Mouse (Mus musculus) kidney, postnatal 14 days (tissue): ENCODE results near the gene Stk10.
A peak's percentile ranks its signal among the peaks of the same experiment; 100 is the strongest.

Source experiments
- DNase-seq: peaks from one replicate; pipeline ENCODE4 v3.0.0; 2022; ENCODE audit warnings: mixed read lengths

Gene Stk10

DNA sequence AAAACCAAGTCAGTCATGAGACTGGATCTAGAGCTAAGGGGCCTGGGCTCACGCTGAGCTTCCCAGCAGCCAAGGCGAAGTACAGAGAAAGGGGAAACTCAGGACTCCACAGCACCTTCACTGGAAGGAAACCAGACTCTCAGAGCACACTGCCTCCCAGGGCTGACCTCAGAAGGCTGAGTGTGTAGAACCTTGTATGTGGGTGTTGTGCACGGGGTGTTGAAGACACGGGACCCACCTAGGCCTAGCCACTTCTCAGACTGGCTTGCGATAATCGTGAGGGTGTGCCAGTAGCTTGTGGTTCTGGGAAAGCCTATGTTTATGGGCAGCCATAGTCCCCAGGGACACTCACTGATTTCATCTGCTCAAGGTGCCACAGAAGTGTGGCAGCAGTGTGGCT is 38.0 kb downstream of the Stk10 start:
- DNase-seq = no peak

DNA sequence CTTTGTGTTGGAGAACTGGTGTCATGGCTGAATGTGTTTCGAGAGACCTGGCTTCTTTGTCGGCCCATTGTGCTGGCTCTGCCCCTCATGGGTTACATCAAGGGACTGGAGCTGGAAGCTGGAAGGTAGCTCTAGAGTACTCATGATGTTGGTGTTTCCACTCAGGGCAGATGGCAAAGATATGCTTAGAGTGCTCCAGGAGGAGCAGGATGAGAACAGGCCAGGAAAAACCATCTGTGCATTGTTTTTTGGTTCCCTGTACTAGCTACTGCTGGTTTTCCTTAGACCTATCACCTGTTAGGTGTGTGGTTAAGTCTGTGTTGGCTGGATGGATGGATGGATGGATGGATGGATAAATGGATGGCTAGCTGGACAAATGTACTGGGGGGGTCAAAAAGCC is 40.6 kb downstream of the Stk10 start:
- DNase-seq = no peak

DNA sequence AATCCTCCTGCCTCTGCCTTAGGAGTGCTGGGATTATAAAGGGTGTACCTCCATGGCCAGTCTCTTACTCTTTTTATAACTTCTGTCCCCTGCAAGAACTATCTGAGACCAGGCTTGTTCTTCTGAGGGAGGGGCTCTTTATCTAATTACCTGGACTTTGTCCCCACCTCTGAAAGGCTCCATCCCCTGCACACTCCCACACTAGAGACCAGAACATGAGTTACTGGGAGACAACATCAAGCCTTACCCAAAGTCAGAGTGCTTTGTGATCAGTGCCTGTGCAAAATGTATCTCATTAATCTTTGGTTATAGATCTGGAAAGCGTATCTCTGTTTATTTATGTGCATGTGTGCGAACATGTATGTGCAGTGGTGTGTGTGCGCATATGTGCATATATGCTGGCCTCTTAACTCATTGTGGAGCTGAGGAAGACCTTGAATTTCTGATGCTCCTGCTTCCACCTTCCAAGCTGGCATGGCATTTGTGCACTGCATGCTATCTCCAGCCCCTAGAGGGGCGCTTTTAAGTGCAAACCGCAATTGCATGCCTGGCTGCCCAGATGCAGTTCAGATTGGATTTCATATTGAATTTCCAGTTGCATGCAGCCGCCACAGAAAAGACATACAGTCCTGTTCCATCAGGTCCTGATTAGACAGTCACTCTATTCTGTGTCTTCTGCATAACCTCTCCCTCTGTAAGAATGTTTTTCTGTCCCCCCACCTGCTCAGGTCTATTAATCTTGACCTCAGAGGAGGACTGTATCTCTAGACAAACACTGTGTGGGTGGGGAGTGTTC is 43.1 kb downstream of the Stk10 start:
- no peak for DNase-seq

DNA sequence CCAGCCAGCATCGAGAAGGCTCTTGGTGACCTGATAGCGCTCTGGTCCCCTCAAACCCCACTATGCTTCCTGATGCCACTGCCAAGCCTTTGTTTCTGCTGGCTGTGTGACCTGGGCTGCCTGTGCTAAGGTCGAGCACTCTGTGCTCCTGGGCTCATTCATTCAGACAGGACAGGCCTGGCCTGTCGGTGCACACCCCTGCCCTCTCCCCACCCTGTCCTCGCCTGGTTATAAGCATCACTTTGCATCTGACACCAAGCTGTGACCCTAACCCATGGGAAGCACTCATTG is 43.6 kb downstream of the Stk10 start:
- DNase-seq = no peak

DNA sequence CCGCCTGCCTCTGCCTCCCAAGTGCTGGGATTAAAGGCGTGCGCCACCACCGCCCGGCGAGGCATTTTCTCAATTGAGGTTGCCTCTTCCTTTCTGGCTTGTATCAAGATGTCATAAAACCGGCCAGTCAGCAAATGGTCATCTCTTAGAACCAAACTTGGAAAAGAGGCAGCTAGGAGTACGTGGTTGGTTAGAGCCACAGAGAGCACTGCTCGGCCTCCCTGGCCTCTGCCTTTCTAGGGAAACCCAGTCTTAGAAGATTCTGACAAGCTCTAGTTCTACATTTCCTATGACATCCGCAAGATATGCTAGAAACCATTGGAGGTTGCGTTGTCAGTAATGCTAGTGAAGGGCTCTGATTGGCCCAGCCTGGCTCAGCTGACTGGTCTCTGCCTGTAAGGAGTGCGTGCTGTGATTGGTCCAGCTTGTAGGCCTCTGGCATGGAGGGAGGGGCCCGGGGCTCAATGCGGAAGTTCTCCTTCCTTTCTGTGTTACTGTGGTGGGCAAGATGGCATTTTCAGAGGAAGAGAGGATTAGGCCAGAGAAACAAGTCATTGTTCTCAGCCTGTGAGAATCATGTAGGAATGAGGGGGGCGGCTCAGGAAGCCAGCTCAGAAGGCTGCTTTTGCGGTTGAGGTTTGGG is 47.3 kb downstream of the Stk10 start:
- peak; percentile 41 for DNase-seq

DNA sequence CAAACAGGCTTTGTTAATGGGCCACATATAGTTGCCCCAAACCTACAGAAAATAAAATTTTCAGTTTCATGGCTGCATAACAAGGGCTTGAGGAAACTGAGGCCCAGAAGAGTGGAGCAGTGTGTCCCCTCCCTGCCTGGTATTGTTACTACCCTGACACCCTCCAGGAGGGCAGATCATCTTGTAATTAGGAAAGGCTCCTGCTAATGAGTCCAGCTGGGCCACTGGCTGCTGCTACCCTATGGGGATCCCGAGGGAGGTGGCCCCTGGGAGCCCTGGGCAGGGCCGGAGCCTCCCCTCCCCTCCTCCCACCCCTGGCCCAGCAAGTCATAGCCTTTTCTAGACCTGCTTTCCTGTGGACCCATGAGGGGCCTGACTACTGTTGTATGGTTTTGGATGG is 47.9 kb downstream of the Stk10 start:
- DNase-seq = no peak

DNA sequence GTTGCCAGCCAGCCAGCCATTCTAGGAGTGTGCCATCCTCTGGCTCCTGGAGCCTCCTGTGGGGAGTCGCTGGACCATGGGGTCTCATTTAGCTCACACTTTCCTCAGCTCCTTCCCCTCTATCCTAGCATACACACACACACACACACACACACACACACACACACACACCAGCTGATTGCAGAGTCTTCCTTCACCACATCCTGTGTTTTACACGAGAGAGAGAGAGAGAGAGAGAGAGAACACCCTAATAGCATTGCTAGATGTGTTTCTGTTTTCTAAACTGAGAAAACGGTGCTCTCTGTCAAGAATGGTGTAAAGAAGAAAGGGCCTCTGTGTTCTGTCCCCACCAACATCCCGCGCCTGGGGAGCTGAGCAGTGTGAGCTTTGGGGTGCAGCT is 49.7 kb downstream of the Stk10 start:
- DNase-seq = no peak

DNA sequence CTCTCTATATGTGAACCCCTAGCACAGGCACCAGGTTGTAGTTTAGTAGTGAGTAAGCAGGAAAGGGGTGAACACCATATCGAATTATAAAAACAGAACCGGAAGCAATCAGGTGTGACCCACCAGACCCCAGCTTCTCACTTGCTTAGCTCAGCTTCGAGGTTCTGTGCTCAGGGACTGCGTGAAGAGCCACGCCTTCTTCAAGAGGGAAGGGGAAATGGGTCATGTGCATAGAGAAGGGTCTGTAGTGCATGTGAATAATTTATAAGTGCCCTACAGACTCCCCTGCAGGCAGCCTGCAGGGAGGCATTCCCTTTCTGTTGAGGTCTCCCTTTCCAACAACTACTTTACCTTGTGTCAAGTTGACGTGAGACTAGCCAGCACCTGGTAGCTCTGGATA is 52.9 kb downstream of the Stk10 start:
- DNase-seq = no peak

DNA sequence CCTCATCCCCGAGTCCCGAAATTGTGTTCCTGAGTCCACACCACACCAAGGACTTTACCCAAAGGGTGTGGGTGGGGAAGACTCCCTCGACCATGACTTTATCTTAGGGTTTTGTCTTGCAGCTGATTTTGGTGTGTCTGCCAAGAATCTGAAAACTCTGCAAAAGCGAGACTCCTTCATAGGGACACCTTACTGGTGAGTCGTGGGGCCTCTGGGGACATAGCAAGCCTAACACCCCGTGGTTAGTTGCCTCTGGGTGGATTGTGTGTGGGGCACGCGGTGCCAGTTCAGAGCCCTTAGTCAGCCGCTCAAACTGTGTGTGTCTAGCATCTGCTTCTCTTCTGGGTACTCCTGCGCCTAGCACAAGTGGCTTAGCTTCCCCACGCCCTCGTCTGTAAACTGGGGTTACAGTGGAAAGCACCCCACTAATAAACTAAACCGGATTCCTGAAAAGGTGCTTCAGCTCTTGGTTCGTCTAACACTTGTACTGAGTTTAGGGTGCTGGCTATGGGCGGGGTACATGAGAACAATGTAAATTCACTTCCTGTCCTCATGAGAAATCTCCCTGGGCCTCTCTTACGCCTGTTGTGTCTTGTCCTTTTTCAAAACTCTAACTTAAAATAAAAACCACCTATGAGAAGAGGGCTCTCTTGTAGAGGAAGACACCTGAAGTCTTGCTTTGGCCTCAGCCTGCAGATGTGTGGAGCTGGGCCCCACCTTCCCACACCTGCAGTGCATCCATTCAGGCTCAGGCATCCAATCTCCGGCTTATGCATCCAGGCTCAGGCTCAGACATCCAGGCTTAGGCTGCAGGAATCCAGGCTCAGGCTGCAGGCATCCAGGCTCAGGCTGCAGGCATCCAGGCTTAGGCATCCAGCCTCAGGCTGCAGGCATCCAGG is 54.3 kb downstream of the Stk10 start:
- no peak for DNase-seq

DNA sequence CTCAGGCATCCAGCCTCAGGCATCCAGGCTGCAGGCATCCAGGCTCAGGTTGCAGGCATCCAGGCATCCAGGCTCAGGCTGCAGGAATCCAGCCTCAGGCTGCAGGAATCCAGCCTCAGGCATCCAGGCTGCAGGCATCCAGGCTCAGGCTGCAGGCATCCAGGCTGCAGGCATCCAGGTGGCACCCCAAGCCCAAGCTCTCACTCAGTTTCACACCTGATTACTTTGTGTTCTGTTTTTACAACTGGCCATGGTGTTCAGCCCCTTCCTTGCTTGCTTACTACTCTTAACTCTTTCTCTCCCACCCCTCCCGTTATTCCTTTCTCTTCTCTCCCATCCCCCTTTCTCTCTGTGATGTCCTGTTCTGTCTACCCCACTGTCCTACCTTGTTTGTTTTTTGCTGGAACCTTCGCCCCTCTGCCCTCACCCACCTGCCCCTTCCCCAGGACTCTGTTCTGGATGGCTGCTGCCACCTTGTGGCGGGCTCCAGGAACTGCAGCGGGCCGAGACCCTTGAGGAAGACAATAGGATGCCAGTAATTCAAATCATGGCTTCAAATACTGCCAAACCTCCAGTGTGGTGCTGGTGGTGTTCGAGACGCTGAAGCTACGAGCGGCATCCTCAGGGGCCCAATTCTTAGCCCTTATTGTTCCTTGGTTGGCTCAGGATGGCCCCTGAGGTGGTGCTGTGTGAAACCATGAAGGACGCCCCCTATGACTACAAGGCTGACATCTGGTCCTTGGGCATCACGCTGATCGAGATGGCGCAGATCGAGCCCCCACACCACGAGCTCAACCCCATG is 55.2 kb downstream of the Stk10 start:
- peak; percentile 78 for DNase-seq

DNA sequence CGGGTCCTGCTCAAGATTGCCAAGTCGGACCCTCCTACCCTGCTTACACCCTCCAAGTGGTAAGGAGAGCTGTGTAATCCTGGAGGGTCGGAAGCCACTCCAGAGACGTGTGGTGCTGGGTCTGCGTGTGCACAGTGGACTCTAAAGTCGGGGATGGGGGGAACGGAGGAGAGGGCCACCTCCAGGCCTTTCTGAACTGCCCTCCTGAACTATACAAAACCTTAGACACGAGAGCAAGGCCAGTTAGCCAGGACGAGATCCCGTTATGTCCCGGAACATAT is 55.7 kb downstream of the Stk10 start:
- no peak for DNase-seq

DNA sequence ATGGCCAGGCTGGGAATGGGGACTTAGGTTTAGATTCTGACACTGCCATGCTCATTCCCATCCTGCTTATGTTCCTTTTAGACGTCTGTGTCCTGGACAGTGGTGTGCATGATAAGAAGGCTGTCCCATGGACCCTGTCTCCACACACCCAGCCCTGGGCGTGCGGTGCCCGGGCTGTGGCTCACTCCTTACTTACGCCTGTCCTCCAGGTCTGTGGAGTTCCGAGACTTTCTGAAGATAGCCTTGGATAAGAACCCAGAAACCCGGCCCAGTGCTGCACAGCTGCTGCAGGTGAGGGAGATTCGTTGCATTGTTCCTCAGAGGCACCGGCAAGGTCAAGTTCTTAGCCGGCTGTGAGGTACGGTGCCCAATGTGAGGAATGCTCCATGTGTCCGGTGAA is 56.1 kb downstream of the Stk10 start:
- DNase-seq = no peak

DNA sequence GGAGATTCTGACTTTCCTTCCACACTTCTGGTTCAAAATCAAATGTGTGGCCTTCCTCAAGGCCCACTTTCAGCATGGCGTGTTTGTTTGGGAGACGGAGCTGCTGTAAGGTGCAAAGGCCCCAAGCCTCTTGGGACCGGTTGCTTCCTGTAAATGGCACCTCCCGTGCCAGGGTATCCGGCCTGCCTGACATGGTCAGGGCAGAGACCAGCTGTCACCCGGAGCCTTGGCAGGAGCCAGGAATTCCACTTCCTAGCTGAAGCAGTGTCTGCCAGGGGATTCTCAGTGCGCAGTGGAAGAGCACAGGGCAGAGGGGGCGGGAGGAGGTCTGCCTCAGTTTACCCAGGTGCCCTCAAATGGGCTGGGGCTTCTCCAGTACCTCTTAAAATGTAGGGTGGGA is 56.7 kb downstream of the Stk10 start:
- no peak for DNase-seq

DNA sequence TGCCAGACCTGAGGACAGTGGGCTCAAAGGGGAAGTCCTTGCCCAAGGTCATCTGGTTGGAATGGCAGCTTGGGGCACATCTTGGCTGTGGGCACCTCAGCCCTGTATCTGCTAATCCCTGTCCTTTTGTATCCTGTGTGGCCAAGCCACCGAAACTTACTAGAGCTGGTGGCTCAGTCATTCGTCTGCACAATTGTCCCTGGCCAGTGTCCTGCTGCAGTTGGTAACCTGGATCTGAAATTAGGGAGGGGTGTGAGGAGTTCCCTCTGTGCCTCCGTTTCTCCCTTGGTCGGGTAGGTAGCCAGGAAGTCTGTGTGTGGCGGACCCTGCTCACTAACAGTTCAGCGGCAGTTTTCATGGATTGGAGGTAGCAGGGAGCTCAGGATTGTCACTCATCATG is 57.1 kb downstream of the Stk10 start:
- no peak for DNase-seq

DNA sequence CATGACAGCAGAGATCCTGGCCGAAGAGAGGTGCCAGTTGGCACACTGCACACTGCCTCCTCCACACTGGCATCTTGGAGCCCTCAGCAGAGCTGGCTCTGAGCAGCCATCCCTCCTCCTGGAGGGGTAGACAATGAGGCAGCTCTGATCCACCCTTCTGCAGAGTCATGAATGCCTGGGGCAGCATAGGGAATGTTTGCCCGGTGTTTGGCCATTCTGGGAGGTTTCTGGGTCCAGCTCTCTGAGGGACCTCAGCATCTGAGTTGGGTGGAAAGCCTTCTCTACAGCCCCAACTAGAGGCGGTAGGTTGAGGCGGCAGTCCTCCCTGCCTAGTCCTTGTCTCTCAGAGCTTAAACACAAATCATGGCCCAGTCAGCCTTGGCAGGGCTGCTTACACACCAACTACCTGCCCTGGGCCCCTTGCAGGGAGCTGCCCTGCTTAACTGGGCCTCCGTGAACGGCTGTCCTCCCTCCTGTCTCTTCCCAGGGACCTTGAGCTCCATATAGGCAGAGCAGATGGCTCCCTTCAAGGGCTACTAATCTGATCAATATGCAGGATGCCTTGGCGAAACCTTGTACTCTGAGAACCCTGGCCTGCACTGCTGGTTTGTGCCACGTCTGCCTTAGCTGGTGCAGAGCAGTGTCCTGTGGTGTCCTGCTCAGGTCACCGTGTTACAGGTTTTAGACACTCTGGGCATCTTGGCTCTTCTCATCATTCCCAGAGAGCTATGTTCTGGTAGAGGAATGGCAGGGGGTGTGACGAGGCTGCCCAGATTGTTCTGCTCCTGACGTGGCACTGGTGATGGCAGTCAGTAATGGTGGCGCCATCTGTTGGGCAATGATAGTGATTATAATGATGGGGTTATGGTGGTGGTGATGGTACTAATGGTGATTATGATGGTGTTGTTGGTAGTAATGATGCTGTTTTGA is 59.1 kb downstream of the Stk10 start:
- no peak for DNase-seq

DNA sequence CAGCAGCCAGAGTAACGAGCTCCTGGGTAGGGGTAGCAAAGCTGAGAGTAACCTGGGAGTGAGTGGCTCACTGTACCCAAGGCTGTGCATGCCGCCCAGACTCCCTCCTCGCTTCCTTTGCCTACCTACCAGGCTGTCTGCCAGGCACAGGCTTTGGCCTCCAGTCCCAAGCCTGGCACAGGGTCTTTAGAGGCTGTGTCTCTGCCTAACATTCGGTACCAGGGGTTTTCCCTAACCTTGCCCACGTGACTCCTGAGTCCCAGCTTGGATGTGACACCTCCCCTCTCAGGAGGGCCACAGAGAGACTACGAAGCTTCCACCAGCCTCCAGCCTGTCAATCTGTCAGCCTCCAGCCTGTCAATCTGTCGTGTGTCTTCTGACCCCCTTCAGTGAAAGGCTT is 60.0 kb downstream of the Stk10 start:
- no peak for DNase-seq

DNA sequence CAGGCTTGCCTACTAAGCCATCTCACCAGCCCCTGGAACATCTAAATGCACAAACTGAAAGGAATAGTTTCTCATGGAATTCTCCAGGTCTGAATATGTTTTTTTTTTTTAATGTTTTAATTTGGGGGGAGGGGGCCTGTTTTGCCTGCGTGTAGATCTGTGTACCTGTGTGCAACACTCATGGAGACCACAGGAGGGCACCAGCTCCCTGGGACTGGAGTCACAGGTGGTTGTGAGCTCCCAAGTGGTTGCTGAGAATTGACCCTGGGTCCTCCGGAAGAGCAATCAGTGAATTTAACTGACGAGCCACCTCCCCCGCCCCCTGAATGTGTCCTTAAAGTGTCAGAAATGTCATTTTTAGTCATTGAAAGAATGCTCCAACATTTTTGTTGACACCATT is 61.0 kb downstream of the Stk10 start:
- no peak for DNase-seq

DNA sequence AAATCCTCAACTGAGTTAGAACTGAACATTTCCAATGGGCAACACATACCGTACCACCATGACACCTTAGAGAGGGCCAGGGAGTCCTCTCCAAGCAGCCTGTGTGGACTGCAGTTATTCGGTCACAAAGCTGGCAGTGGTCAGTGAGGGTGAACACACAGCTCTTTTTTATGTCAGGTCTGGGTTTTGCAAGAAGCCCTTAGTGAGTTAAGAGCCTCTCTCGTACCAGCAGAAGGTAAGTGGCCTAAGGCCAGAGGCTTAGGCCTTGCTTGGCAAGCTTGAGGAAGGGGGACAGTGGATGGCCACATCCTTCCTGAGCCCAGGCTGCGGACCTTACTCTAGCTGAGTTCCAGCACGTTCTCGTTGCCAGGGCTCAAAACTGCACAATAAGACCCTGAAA is 67.3 kb downstream of the Stk10 start:
- no peak for DNase-seq

DNA sequence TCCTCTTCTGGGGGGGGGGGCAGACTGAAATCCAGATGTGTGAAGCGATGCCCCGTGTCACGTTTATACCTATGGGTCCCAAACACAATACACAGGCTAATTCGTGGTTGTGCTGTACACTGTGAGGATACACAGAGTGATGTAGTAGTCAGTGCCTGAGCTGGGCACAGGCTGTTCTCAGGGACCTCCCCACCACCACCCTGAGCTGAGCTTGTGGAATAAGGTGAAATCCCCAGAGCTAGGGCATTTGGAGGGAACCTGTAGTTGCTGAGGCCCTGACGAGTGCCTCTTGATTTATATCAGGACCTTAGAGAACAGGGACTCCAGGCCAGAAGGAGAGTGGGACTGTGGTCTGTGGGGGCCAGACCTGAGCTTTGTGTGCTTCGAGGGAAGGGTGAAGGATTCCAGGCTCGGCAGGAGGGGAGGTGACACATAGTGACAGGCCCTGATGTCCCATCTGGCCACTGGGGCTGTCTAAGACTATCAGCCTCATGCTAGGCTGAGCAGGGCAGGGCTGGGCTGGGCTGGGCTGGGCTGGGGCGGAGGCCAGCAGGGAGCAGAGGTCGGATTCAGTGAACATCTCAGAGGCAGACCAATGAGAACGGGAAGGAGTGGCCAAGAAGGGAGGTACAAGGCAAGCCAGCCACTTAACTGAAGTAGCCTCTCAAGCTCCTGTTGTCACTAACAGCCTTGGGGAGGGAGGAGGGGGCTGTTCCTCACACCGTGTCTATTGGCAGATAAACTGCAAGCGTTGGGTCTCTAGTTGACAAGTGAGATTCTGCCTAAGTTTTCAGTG is 68.6 kb downstream of the Stk10 start:
- peak; percentile 68 for DNase-seq

DNA sequence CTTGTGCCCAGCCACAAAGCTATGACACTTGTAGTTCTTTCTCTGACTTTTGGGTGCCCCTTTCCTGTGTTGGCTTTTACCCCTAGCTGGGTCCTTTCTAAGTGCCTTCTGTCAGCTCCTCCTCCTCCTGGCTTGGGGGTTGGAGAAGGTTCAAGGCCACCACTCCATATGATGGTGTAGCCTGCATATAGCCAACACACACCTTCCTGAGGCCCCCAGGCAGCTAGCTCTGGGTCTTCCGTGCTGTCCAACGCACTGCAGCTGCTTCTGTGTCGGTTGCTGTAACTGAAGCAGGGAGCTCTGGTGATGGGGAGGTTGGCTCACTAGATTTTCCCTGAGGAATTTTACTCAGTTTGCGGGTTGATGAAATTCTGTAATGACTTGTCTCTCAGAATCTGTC is 71.6 kb downstream of the Stk10 start:
- DNase-seq = no peak

DNA sequence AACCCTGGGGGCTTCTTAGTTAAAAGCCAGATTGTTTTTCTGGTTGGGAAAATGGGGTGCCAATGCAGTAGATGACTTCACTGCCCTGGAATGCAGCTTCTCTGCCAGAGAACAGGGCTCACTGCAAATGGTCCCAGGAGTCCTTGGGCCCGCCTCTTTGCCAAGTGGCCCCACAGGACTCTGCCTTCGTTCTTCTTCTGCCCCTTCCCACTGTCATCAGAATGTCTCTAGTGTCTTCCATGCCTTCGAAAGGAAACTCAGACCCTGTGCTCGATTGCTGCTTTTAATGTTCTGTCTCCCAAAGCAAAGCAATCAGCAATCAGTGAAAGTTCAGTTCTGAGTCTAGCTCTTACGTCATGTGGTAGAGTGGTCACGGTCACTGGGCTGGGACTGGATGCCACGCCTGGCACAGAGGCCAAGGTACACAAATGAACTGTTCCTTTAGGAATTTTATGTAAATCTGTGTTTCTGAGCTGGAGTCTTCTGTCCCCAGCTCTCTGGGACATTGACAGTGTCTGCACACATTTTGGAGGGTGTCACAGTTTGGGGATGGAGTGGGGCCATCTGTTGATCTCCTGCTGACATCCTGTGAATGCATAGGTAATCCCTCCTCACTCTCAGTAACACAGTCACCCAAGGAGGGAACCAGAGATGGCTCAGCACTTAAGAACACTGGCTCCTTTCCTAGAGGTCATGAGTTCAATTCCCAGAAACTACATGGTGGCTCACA is 72.2 kb downstream of the Stk10 start:
- peak; percentile 74 for DNase-seq
